Mouse (Mus musculus) cortical plate, adult 2 months (tissue): ENCODE measurements around the gene Clpx.

Source experiments
- CTCF ChIP-seq: fragments of 200-500 bp; IDR thresholded peaks from 2 replicates; pipeline ENCODE4 v1.5.1; 2011; ENCODE audit warnings: mild to moderate bottlenecking, control low read depth, low read length; ENCODE audit not compliant: insufficient read depth; ENCODE audit errors: extremely low read depth
- POLR2A ChIP-seq: fragments of 200-500 bp; IDR thresholded peaks from 2 replicates; pipeline ENCODE4 v1.6.1; 2011; ENCODE audit warnings: mild to moderate bottlenecking, low read length, control low read depth; ENCODE audit not compliant: insufficient read depth; ENCODE audit errors: extremely low read depth

DNA sequence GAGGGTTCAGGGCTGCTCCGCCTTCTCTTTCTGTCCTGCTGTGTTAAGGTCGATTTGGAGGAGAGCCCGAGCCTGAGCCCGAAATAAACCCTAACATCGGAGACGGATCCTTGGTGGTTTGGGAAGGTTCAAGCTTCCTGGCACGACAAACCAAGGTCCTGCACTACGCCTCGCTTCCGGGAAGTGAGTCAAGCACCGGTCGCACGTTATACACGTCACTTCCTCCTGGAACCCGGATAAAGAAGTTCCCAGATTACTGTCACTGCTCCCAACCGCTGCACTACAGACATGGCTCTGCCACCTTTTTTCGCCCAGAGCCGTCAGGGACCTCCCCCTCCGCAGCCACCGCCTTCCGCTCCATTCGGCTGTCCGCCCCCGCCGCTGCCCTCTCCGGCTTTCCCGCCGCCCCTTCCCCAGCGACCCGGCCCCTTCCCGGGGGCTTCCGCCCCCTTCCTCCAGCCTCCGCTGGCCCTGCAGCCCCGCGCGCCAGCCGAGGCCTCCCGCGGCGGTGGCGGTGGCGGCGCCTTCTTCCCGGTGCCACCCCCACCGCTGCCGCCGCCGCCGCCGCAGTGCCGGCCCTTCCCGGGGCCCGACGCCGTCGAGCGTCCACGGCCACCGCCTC, 51.9 kb downstream of the Clpx start, which contains the start of gene Pdcd7:
- TF ChIP-seq CTCF (no peak), POLR2A (peak; percentile 97)
